Mouse (Mus musculus) right cerebral cortex, adult 18-20 months (tissue): ENCODE results near the gene Wdr60.

Experiments used
- DNase-seq: peaks from one replicate; pipeline ENCODE4 v3.0.0; 2022; ENCODE audit warnings: mixed read lengths

Gene Wdr60

DNA sequence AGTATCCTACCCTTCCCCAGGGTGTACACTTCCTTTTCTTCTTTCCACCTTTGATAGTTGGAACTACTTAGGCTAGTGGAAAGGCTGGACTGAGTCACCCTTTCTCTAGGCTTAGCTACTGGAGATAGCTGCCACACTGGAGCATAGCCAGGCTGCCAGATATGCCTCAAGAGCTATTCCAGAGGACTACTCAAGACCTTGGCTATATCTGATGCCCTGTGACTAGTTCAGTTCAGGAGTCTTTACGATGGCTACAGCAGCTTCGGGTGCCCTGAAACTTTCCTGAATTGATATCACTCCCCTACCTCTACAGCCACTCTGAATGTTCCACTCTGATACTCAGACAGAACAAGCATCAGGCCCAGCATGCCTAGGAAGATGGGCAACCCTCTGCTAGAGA, 1.9 kb upstream of the Wdr60 start:
- no peak for DNase-seq

DNA sequence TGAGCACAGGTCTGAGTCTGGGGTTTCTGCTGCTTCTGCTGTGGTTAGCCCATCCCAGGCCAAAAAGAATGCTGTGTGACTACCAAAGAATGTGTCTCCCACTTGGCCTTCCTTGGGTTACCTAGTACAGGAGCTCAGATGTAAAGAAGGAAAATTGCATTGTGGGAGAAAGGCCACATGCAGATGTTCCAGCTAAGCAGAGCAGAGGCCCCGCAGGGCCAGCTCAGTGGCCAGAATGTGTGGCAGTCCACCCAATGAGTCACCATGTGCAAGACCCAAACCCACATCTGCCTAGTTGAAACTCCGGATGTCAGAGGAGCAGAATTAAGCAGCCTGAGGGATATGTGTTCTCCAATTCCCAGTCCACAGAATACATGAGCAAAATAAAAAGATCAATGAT, 4.5 kb downstream of the Wdr60 start:
- DNase-seq = no peak

DNA sequence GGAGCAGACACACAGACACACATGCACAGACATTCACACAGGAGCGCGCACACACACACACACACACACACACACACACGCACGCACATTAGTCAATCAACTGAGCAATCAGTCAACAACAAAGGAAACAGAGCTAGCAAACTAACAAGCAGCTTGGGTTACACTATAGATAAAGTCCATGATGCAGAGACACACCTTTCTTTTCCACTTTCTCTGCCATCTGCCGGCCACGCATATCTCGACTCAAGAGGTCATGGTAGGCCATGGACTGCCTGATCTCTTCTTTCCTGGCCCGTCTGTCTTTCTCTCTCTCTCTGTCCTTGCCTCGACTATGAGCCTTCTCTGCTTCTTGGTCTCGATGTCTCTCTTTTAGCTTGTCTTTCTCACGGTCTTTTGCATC, 7.2 kb downstream of the Wdr60 start:
- DNase-seq = no peak

DNA sequence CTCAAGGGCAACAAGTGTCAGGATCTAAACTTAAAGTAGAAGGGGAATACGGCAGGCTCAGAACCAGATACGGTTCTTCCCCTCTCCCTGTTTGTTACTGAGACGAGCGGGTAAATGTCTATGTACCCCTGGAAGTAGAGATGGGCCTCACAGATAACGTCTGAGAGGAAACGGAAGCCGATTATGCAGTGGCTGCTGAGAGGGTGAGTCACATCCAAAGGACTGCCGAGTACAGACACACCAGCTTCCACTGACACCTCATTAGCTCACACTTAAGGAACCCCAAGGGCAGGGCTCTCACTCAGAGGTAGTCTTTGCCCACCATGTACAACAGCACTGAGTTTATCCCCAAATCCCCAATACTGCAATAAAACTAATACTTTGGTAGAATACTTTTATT, 8.2 kb downstream of the Wdr60 start:
- no peak for DNase-seq

DNA sequence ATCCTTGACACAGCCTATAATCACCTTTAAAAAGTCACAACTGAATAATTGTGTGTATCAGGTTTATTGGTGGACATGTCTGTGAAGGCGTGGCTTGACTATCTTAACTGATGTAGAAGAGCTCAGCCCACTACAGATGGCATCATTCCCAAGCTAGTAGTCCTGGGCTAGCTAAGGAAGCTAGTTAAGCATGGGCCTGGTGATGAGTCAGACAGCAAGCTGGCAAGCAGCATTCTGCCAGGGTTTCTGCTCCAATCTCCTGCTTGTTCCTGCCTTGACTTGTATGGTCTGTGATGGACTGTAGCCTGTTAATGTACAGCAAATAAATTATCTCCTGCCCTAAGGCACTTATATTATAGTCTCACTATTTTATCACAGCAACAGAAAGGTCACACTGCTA, 18.2 kb downstream of the Wdr60 start:
- DNase-seq = peak; percentile 23

DNA sequence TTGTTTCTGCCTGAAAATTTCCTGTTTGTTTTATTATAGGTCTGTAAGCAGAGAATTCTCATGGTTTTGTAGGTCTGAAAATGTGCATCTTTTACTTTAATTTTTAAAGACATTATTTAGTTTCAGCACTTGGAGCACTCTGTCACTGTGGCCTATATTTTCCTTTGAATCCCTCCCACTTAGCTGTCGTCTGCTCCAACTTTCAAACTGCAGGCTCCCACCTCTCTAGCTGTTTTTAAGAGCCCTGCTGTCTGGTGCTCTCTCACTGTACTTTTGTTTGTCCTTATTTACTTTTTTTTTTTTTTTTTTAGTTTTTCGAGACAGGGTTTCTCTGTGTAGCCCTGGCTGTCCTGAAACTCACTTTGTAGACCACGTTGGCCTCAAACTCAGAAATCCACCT, 24.0 kb downstream of the Wdr60 start:
- DNase-seq = peak; percentile 21

DNA sequence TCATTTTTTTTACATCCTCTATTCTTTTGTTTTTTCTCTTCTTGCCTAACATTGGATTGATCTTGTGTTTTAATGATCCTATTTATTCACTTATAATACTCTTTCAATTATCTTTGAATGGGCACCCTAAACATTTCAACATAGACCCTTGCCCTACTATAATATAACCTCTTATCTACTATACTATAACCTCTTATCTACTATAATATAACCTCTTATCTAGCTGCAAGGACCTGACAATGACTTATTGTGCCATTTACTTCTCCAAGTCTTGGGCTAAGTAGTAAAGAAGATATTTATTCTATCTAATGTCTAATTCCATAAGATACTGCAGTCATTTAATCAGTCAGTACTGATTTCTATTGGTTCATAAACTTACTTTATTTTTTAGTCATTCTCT, 24.5 kb downstream of the Wdr60 start:
- no peak for DNase-seq

DNA sequence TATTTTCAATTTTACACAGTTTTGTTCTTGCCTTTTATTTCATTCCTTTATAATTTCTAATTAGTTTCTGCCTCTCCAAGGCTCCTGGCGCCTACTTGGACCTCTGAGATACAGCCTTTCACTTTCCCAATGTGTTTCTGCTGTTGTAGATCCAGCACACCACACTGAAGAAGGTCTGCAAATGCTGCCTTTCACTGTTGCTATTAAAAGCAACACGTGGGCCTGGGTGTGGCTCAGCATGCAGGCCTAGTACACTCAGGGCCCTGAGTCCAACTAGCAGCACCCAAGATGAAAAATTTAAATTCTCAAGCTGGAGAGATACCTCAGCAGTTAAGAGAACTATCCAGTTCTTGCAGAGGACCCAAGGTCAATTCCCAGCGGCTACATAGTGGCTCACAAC, 26.2 kb downstream of the Wdr60 start:
- DNase-seq = peak; percentile 32

DNA sequence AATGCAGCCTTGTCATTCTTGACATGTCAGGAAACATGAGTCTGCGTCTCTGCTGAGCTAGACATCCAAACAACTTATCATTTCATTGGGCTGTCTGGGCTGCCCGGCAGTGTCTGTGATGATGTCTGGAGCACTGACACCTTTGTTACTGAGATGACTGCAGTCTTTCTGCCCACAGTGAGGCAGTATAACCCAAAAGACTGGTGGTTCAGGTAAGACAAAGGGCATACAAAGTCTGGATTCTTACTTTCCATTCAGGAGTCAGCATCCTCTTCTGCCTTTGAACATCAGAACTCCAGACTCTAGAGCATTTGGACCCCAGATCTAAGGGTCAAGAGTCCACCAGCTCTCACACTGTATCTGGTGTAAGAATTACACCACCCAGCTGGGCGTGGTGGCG, 27.5 kb downstream of the Wdr60 start:
- no peak for DNase-seq

DNA sequence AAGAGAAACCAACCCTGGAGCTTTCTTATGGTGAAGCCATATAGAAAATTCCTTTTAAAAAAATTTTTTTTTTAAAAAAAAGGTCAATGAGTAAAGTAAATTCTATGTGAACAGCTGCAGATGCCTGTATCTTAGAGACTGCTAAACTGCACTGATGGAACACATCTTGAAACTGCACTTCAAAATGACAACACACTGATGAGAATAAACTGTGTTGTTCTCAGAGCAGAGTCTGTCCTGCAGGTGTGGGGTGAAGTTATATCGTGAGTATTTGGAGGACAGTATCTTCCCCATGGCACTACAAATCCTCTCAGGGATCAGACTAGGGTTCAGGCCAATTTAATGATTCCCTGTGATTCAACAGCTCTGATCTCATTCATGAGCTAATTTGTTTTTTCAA, 30.8 kb downstream of the Wdr60 start:
- DNase-seq = no peak

DNA sequence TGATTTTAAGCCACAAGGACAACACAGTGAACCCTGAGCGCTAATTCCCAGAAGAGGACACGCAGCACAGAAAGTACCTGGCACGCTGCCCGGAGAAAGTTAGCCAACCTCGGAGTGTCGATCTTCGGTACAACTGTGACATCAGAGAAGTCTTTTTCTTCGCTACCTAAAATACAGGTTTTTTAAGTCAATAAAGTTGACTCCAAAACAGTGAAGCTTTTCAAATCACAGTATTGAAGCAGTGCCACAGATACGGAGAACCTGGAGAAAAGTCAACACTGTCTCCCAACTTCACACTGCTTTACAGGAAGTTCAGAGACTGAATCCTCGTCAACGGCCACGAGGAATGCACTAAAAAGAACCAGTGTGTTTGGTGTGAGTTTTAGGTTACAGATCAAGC, 31.2 kb downstream of the Wdr60 start:
- no peak for DNase-seq

DNA sequence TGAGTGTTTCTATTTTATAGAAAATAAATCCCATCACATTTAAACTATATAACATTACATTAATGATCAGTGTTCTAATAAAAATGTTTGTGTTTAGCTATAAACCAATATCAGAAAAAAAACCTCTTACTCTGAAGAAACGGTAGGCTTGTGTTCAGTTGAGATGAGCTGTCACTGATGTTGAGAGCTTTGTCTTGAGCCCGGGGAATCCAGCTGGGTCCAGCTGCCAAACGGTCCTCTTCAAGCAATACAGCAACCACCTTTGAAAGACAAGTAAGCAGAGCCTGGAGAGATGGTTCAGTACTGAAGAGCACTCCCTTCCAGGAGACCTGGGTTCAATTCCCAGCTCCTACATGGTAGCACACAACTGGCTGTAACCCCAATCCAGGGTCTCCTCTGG, 33.4 kb downstream of the Wdr60 start:
- no peak for DNase-seq

DNA sequence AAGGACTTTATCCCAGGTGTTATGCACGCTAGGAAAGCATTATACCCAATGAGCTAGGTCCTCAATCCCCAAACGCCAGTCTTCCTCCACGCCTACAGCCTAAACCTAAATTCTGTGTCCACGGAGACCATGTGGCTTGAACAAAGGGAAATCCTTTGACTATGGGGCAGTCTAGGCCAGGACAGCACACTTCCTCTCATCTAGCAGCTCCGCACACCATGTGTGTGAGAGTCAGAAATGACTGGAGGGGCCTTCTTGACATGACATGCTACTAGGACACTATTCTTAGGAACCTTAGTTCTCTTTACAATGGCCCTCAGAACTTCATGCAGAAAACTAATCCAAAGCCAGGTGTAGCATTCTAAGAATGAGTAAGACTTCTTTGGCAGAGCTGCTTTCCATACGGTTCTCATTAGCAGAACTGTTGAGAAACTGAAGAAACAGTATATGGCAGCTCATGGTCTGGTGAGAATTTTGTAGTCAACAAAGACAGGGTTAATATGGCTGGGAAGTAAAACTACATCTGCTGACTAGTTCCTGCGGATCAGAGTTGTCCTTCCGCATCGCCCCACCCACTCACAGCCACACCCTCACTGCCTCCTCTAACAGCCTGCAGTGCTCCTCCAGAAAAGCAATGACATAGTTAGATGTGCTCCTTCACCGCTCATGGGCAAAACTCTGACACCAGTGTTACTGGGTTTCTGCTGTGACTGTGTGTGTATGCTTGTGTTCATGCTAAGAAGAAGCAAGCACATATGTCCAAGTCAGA, 36.3 kb downstream of the Wdr60 start:
- no peak for DNase-seq

DNA sequence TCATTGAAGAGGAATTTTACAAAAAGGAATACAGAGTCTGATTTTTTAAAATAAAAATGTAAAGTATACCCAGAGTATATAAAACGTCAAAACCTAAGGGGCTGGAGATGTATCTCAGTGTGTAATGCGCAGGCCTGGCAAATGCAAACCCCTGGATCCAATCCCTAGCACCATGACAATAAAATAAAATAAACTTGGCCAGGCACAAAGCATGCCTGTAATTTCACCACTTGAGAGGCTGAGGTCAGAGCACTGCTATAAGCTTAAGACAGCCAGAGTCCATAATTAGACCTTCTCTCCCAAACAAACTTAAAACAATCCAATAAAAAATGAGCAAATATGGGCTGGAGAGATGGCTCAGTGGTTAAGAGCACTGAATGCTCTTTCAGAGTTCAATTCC, 39.7 kb downstream of the Wdr60 start:
- no peak for DNase-seq

DNA sequence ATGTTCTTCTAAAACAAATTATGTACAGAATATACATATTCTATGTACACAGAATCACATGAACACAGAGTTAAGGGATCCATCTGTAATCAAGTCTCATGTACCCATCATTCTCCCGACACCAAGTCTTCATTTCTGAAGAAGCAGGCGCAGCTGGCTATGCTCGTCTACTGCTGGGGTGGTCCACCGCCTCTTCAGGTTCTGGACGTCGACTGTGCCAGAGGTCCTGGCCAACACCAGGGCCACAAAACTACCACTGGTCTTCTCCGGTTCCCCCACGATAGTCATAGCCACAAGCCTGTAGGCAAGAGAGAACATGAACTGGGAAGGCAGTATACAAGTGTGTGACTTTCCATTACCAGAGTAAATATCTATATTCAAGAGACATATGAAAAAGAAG, 55.3 kb downstream of the Wdr60 start:
- DNase-seq = no peak

DNA sequence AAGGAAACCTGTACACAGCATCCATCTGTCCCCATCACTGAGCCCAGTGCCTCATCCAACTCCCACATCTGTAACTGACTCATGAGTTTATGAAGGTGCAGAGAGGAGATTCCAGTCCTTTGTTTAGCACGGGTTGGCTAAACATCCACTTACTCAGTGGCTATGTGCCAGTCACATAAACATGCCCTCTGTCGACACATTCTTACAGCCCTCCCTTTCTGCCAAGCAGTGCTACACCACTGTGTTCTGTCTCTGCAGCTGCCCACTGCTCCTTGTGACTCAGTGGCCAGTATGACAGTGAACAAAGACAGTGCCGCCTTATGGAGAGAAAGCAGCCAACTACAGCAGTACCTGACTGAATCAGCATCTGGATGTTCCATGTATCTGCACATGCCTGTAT, 57.1 kb downstream of the Wdr60 start:
- peak; percentile 22 for DNase-seq

DNA sequence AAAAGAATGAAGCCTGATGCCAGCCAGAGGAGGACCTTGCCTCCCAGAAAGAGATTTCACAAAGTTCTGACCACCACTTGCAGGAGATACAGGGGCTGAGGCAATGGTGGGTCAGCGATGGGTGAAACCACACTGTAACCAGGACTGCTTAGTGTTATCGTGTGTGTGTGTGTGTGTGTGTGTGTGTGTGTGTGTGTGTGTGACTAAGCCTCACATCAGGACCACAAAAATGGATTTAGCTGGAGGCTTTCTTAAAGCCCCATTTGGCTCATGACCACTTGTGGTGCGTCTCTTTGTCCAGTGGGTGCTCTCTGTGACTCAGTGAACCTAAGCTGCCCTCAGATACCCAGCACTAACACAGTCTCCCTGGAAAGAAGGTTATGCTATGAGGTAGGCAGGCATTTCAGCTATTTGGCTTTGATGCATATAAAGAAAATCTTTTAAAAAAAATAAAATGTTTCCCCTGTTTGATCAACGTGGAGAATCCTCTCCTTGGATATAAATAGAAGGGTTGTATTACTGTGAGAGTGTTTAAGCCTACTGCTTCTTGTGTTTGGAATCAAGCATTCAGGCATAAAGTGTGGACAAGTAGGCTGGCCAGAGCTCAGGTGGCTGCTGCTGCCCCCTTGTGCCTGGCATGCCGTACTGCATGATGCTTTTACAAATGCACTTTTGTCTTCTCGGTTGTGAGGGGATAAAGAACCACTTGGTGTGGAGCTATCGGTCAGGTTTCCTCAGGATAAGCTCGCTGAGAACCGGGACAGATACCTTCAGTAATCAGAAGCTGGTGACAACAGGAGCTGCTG, 60.4 kb downstream of the Wdr60 start:
- DNase-seq = peak; percentile 60

DNA sequence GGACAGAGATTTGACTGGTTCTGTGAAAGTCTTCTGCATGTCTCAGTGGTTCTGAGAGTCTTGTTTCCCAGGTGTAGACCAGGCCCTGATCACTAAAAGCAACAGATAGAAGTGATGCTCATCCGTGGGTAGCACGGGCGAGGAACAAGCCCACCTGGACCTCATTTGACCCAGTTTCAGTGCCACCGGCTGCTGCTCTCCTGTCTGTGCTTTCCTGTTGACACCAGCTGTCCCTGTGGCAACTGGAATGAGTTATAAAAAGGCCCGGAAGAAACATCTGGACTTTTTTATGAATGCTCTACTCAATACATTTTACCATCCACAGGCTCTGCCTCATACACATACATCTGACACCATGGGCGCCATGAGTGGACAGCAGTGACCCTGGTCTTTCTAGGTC, 64.0 kb downstream of the Wdr60 start:
- DNase-seq = no peak

DNA sequence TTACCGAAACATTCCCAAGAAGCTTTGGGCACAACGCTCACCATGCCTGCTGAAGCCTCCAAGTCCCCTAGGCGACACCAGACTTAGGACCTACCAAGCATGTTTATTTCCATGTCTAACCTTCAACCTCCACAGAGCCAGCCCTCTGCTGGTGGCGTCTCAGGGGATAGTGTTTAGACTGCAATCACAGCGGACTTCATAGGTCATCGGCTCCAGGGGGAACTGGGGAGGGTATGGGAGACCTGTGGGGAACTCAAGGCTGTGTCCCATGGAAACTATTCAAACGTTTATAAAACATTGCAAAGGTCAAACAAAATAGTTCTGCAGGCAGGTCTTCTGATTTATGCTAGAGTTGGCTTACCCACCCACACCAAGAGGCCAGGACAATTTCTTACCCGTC, 66.6 kb downstream of the Wdr60 start:
- DNase-seq = no peak

DNA sequence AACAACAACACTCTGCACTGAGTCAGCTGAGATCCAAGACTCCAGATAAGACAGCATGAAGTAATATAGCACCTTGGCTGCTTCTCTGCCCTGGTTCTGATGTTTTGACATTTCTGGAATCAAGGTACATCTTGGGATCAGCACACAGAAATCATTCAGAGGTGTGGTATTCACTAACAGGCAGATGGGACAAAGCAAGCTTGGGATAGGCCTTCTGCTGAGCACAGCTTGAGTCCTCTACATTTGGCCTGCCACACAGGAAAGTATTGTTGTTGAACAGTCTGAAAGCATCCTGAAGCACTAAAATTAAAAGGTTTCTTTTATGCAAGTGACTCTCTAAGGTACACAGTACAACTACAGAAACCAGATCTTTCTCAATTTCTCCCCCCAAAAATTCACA, 68.2 kb downstream of the Wdr60 start:
- DNase-seq = no peak

DNA sequence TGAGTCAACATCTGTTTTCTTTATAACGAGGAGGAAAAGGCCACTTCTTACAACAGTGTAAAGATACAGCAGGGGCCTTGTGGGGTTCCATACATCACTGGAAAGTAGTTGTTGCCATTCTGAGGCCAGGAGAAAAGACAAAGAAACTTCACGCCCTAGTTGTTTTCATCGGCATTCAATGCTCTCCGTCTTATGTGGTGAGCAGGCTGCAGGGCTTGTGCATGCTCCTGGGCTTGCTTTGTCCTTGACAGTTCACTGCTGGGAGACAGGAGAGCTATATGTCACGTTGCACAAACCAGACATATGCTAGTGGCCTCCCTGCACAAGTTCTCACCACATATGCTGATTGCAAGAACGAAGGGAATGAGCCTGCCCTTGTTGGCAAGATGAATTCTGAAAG, 68.9 kb downstream of the Wdr60 start:
- no peak for DNase-seq

DNA sequence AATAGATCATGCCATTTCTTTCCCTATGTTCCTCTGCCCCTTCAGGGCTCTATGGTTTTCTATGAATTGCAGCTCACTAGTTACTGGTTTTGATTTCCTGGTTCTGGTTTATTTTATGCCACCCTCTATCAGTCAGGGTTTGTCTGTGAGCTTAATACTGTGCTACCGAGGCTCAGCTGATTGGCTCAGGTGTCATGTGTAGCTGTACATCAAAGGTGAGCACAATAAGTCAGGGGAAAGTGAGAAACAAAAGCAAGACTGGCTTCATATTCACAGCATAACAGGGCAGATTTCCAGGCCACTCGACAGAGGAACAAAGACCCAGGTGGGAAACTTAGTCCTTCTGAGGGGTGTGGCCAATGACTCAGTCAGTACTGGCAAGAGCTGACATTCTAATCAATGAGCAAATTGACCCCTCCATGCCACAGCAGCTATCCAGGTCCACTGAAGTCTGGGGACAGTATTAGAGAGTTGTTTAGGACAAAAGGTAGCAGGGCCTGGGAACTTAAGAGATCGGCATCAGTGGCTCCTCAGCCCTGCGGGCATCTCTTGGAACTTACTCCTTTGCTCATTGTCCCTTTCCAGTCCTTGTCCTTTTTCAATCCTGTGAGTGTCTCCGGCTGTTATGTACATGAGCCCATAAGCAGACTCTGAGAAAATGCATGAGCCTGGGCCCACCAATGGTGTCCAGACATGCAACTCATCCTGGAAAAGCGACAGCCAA, 79.4 kb downstream of the Wdr60 start:
- no peak for DNase-seq

DNA sequence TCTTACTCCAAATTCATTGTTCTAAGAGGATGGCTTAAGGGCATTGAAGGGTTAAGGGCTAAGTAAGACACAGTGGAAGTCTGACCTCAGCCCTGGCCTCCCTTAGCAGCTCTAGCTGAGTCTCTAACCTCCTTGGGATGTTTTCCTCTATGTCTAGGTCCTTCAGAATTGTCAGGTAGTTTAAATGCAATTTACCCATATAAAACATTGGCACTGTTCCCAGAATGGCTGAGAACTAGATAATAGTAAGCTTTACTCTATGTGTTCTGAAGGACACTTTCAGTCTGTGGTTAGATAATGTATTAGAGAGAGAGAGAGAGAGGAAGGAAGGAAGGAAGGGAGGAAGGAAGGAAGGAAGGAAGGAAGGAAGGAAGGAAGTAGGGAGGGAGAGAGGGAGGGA, 80.4 kb downstream of the Wdr60 start:
- DNase-seq = no peak
